Mouse (Mus musculus) hindbrain, embryonic 14.5 days (tissue): Measurements from ENCODE around the gene Maff. TPM values are rescaled to one million over a fixed set of nuclear protein-coding genes. Genes with fewer than 3 reads are reported as not detected.

Experiments used
- ATAC-seq: fragments of 200-750 bp; cut with Nextera tagmentation; 2 replicates; pipeline ENCODE4 v1.8.0; 2017; ENCODE audit warnings: moderate number of reproducible peaks, mild to moderate bottlenecking, moderate TSS enrichment, moderate library complexity; ENCODE audit not compliant: low FRiP score
- DNase-seq: peaks from one replicate; pipeline ENCODE4 v3.0.0-alpha.2; 2015; ENCODE audit warnings: low spot score
- H3K27ac ChIP-seq: fragments of 300-500 bp; sonication (generic); 2 replicates; pipeline ENCODE4 v1.5.1; 2014; ENCODE audit warnings: mild to moderate bottlenecking, moderate library complexity
- H3K27me3 ChIP-seq: fragments of 300-500 bp; sonication (generic); 2 replicates; pipeline ENCODE4 v1.6.1; 2014; ENCODE audit warnings: mild to moderate bottlenecking, low read length, mixed read lengths; ENCODE audit not compliant: control insufficient read depth, insufficient read depth
- H3K36me3 ChIP-seq: fragments of 300-500 bp; sonication (generic); replicated peaks from 2 replicates; pipeline ENCODE4 v1.6.1; 2014; ENCODE audit not compliant: control insufficient read depth, insufficient read depth
- H3K4me1 ChIP-seq: fragments of 300-500 bp; sonication (generic); replicated peaks from 2 replicates; pipeline ENCODE4 v1.6.1; 2014; ENCODE audit warnings: antibody characterized with exemption, low read length, mixed read lengths; ENCODE audit not compliant: control insufficient read depth, insufficient read depth
- H3K4me2 ChIP-seq: fragments of 300-500 bp; sonication (generic); replicated peaks from 2 replicates; pipeline ENCODE4 v1.6.1; 2014; ENCODE audit warnings: mild to moderate bottlenecking, moderate library complexity
- H3K4me3 ChIP-seq: fragments of 300-500 bp; sonication (generic); replicated peaks from 2 replicates; pipeline ENCODE4 v1.5.1; 2014; ENCODE audit warnings: mild to moderate bottlenecking, low read length
- H3K9ac ChIP-seq: fragments of 300-500 bp; sonication (generic); 2 replicates; pipeline ENCODE4 v1.6.1; 2014
- H3K9me3 ChIP-seq: fragments of 300-500 bp; sonication (generic); 2 replicates; pipeline ENCODE4 v1.6.1; 2016; ENCODE audit warnings: low read length; ENCODE audit not compliant: control insufficient read depth
- WGBS: fragments of 180-500 bp; shearing (Covaris S2); extraction: QIAGEN DNeasy Blood & Tissue Kit; methylation state at CpG from one replicate; pipeline ENCODE4 v1.1.7; 2014; 5-methylcytosine and 5-hydroxymethylcytosine counted together
- polyA plus RNA-seq: library from polyadenylated mRNA; unstranded; fragments of >200 nt; fragmentation: Nextera tagmentation; extraction: Ambion mirVana; gene quantifications from 2 replicates; pipeline ENCODE4 v1.2.1, GENCODE M21; 2014

Maff gene
- polyA plus RNA-seq, 1 experiment from 2014 or later, result 1.1 TPM

GRCm38 (mm10) chr15:79328939-79329275 lies 17.5 kb upstream of the Maff start:
- no peak for DNase-seq
- peak overlapping the region; percentile 51; the same call in 1 of the 2 replicates for H3K4me3 ChIP-seq
- peak overlapping the region; percentile 69 for H3K4me2 ChIP-seq
- no peaks in the 10 kb centered on the region for H3K27me3 ChIP-seq
- H3K27ac ChIP-seq, result no peak overlapping the region
- H3K9ac ChIP-seq, result no peak overlapping the region
- no peaks in the 10 kb centered on the region for H3K9me3 ChIP-seq
- 93% methylated on average over 4 of the region's 4 CpGs for WGBS
- ATAC-seq, result no peak
- no peaks in the 10 kb centered on the region for H3K36me3 ChIP-seq
- peaks cover 23% of the 10 kb centered on the region for H3K4me1 ChIP-seq

GRCm38 (mm10) chr15:79329346-79329978 lies 17.0 kb upstream of the Maff start:
- Histone ChIP-seq H3K4me2 (no peak overlapping the region), H3K27me3 (no peaks in the 10 kb centered on the region)
- WGBS, result 95% methylated on average over 6 of the region's 6 CpGs

GRCm38 (mm10) chr15:79329979-79330363 lies 16.4 kb upstream of the Maff start:
- DNase-seq (no peak), ATAC-seq (no peak)
- Histone ChIP-seq H3K4me1 (peaks cover 21% of the 10 kb centered on the region), H3K9ac (no peak overlapping the region), H3K9me3 (no peaks in the 10 kb centered on the region), H3K36me3 (no peaks in the 10 kb centered on the region), H3K27ac (no peak overlapping the region), H3K4me3 (no peak overlapping the region), H3K4me2 (no peak overlapping the region), H3K27me3 (no peaks in the 10 kb centered on the region)
- 87% methylated on average over 6 of the region's 6 CpGs for WGBS

More at GRCm38 (mm10) chr15:79329346-79329978, 17.0 kb upstream of the Maff start:
- no peak overlapping the region for H3K9ac ChIP-seq
- DNase-seq (no peak), ATAC-seq (no peak)
- H3K27ac ChIP-seq, result no peak overlapping the region
- H3K4me1 ChIP-seq, result peaks cover 21% of the 10 kb centered on the region
- H3K9me3 ChIP-seq, result no peaks in the 10 kb centered on the region
- H3K4me3 ChIP-seq, result no peak overlapping the region
- H3K36me3 ChIP-seq, result no peaks in the 10 kb centered on the region

- Histone ChIP-seq H3K4me1 (peaks cover 20% of the 10 kb centered on the region), H3K36me3 (no peaks in the 10 kb centered on the region), H3K27ac (no peak overlapping the region), H3K4me3 (no peak overlapping the region), H3K9ac (no peak overlapping the region), H3K9me3 (no peaks in the 10 kb centered on the region), H3K27me3 (no peaks in the 10 kb centered on the region), H3K4me2 (no peak overlapping the region)
- ATAC-seq, result no peak
- DNase-seq, result no peak
- 74% methylated on average over 4 of the region's 4 CpGs for WGBS
Observed at GRCm38 (mm10) chr15:79330521-79330920, 15.9 kb upstream of the Maff start.

GRCm38 (mm10) chr15:79333409-79333808 lies 13.0 kb upstream of the Maff start:
- ATAC-seq (no peak), DNase-seq (no peak)
- Histone ChIP-seq H3K36me3 (no peaks in the 10 kb centered on the region), H3K27ac (no peak overlapping the region), H3K4me2 (no peak overlapping the region), H3K4me1 (no peaks in the 10 kb centered on the region), H3K27me3 (no peaks in the 10 kb centered on the region), H3K9ac (no peak overlapping the region), H3K9me3 (no peaks in the 10 kb centered on the region), H3K4me3 (no peak overlapping the region)
- WGBS, result 75% methylated on average over 4 of the region's 4 CpGs

GRCm38 (mm10) chr15:79335061-79335655 lies 11.3 kb upstream of the Maff start:
- 54% methylated on average over 7 of the region's 7 CpGs for WGBS
- no peak overlapping the region for H3K9ac ChIP-seq
- no peak overlapping the region for H3K4me2 ChIP-seq
- no peak overlapping the region for H3K27ac ChIP-seq
- ATAC-seq, result no peak
- no peaks in the 10 kb centered on the region for H3K4me1 ChIP-seq
- no peaks in the 10 kb centered on the region for H3K9me3 ChIP-seq
- no peaks in the 10 kb centered on the region for H3K27me3 ChIP-seq
- H3K4me3 ChIP-seq, result no peak overlapping the region
- no peaks in the 10 kb centered on the region for H3K36me3 ChIP-seq
- DNase-seq, result no peak

- Histone ChIP-seq H3K27me3 (no peaks in the 10 kb centered on the region), H3K4me1 (no peaks in the 10 kb centered on the region), H3K4me2 (no peak overlapping the region), H3K9me3 (no peaks in the 10 kb centered on the region), H3K36me3 (no peaks in the 10 kb centered on the region), H3K4me3 (no peak overlapping the region), H3K27ac (no peak overlapping the region), H3K9ac (no peak overlapping the region)
- ATAC-seq, result no peak
- DNase-seq, result no peak
- 72% methylated on average over 5 of the region's 5 CpGs for WGBS
Observed at GRCm38 (mm10) chr15:79338978-79339377, 7.4 kb upstream of the Maff start.

GRCm38 (mm10) chr15:79342641-79343337 lies 3.6 kb upstream of the Maff start:
- no peak overlapping the region for H3K9ac ChIP-seq
- ATAC-seq (no peak), DNase-seq (no peak)
- no peaks in the 10 kb centered on the region for H3K36me3 ChIP-seq
- WGBS, result 87% methylated on average over 6 of the region's 6 CpGs
- H3K4me1 ChIP-seq, result no peaks in the 10 kb centered on the region
- H3K9me3 ChIP-seq, result no peaks in the 10 kb centered on the region
- no peak overlapping the region for H3K27ac ChIP-seq
- no peaks in the 10 kb centered on the region for H3K27me3 ChIP-seq
- no peak overlapping the region for H3K4me2 ChIP-seq
- H3K4me3 ChIP-seq, result no peak overlapping the region

GRCm38 (mm10) chr15:79344627-79345026 lies 1.8 kb upstream of the Maff start:
- 70% methylated on average over 4 of the region's 4 CpGs for WGBS
- ATAC-seq (no peak), DNase-seq (no peak)
- no peak overlapping the region for H3K27ac ChIP-seq
- H3K9ac ChIP-seq, result no peak overlapping the region
- no peak overlapping the region for H3K4me2 ChIP-seq
- H3K4me1 ChIP-seq, result 0 out of 2 replicates have a peak, but pooled peaks cover 5% of the 10 kb centered on the region
- no peaks in the 10 kb centered on the region for H3K9me3 ChIP-seq
- H3K27me3 ChIP-seq, result 0 out of 2 replicates have a peak, but pooled peaks cover 3% of the 10 kb centered on the region
- H3K4me3 ChIP-seq, result no peak overlapping the region
- H3K36me3 ChIP-seq, result no peaks in the 10 kb centered on the region
